Mouse (Mus musculus) intestine, postnatal 0 days (tissue): ENCODE data around the gene Jsrp1. TPM values are rescaled to one million over a fixed set of nuclear protein-coding genes. Genes with fewer than 3 reads are reported as not detected.

ENCODE experiments used
- ATAC-seq: fragments of 200-750 bp; cut with Nextera tagmentation; 2 replicates; pipeline ENCODE4 v1.8.0; 2017; ENCODE audit warnings: mild to moderate bottlenecking, moderate TSS enrichment, moderate library complexity
- H3K27ac ChIP-seq: fragments of 300-500 bp; sonication (generic); 2 replicates; pipeline ENCODE4 v1.5.1; 2014; ENCODE audit warnings: mild to moderate bottlenecking, low read depth, low read length, moderate library complexity
- H3K27me3 ChIP-seq: fragments of 300-500 bp; sonication (generic); replicated peaks from 2 replicates; pipeline ENCODE4 v1.6.1; 2014; ENCODE audit warnings: low read length, mixed read lengths; ENCODE audit not compliant: control insufficient read depth, insufficient read depth
- H3K36me3 ChIP-seq: fragments of 300-500 bp; sonication (generic); 2 replicates; pipeline ENCODE4 v1.6.1; 2014; ENCODE audit warnings: mild to moderate bottlenecking, moderate library complexity; ENCODE audit not compliant: control insufficient read depth, insufficient read depth
- H3K4me1 ChIP-seq: fragments of 300-500 bp; sonication (generic); replicated peaks from 2 replicates; pipeline ENCODE4 v1.6.1; 2014; ENCODE audit warnings: antibody characterized with exemption, low read length, mixed read lengths; ENCODE audit not compliant: control insufficient read depth, insufficient read depth
- H3K4me2 ChIP-seq: fragments of 300-500 bp; sonication (generic); replicated peaks from 2 replicates; pipeline ENCODE4 v1.6.1; 2014; ENCODE audit warnings: low read depth, mild to moderate bottlenecking, moderate library complexity
- H3K4me3 ChIP-seq: fragments of 300-500 bp; sonication (generic); 2 replicates; pipeline ENCODE4 v1.5.1; 2014; ENCODE audit warnings: low read depth, low read length
- H3K9ac ChIP-seq: fragments of 300-500 bp; sonication (generic); 2 replicates; pipeline ENCODE4 v1.6.1; 2014; ENCODE audit warnings: mild to moderate bottlenecking, low read depth, low read length
- H3K9me3 ChIP-seq: fragments of 300-500 bp; sonication (generic); 2 replicates; pipeline ENCODE4 v1.6.1; 2016; ENCODE audit warnings: mixed run types; ENCODE audit not compliant: control insufficient read depth
- CTCF ChIP-seq: sonication (generic); IDR thresholded peaks from 2 replicates; pipeline ENCODE4 v1.5.1; 2016; ENCODE audit warnings: low read depth, mild to moderate bottlenecking, control low read depth, antibody characterized with exemption, moderate library complexity
- WGBS: fragments of 180-500 bp; shearing (Covaris S2); extraction: QIAGEN DNeasy Blood & Tissue Kit; methylation state at CpG from one replicate; pipeline ENCODE4 v1.1.7; 2014; 5-methylcytosine and 5-hydroxymethylcytosine counted together
- microRNA counts: library from miRNA; unstranded; fragments of <30 nt; microRNA quantifications from one replicate; lab custom pipeline; 2016
- microRNA-seq: library from miRNA; unstranded; fragments of <30 nt; microRNA quantifications from one replicate; pipeline ENCODE4, GENCODE M21; 2016
- polyA plus RNA-seq: library from polyadenylated mRNA; unstranded; fragments of >200 nt; fragmentation: Nextera tagmentation; extraction: Ambion mirVana; gene quantifications from 2 replicates; pipeline ENCODE4 v1.2.1, GENCODE M21; 2015

The Jsrp1 gene
- polyA plus RNA-seq, 1 experiment from 2014 or later: 0.35 TPM

DNA sequence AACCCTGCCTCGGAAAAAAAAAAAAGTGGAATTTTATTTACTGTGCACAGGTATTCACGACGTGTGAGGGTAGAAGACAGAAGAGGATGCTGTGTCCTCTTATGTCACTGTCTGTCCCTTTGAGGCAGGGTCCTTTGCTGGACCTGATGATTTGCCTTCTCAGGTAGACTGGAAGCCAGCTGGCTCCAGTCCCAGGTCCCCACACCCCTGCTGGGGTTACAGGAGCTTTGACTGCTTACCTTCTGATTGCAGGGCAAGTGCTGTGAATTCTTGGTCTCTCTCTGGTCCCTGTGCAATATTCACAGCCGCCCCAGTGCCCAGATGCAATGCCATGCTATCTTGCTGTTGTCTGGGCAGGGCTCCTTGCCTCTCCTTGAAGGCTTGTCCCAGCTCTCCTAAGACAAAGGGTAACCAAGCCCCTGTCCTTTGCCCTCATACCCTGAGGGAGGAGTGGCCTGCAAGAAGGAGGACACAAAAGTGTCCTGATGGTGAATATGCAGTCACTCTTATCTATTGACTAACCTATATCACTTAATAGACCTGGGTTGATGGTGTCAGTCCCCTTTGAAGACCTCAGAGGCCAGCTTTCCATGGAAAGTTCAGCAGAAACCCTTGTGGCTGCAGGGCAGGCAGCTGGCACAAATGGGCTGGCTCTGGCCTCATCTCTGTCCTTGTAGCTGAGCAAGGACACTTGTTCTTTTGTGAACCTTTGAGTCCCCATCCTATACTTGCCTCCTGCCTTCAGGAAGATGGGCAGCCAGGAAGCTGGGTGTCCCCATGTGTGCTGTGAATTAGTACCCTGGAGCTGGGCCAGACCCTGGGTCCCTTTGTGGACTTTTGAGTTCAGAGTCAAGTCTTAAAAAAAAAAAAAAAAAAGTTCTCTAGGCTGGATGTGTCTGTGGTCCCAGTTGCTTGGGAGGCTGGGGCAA, 52.4 kb downstream of the Jsrp1 start:
- TF ChIP-seq CTCF: no peak
- Histone ChIP-seq H3K27ac (peak overlapping the region; percentile 23; the same call in 1 of the 2 replicates), H3K36me3 (peaks cover 15% of the 10 kb centered on the region; the same call in 1 of the 2 replicates), H3K4me1 (peaks cover 7% of the 10 kb centered on the region), H3K9me3 (no peaks in the 10 kb centered on the region), H3K4me3 (no peak overlapping the region), H3K27me3 (no peaks in the 10 kb centered on the region), H3K9ac (0 out of 2 replicates have a peak overlapping the region, but pooled peaks have one; percentile 18), H3K4me2 (peak overlapping the region; percentile 33)
- 46% methylated on average over 4 of the region's 4 CpGs for WGBS
- ATAC-seq: peak; percentile 34; the same call in 1 of the 2 replicates

DNA sequence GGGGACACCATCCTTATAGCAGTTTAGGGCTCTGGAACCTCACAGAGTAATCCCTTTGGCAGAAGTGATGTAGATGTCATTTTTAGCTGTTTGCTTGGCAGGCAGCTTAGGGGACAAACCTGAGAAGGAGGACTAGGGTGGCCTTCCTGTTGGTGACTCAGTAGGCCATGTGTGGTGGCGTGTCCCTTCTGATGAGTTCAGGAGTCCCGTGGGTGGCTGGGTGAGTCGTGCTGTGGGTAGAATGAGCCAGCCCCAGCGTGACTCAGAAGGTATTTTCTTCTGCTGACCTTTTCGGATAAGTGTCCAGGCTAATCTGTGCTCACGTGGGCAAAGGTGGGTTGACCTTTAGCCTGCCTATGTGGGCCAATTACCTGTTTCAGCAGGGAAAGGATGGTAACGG, 54.6 kb downstream of the Jsrp1 start:
- TF ChIP-seq CTCF: no peak
- whole genome bisulfite sequencing: 55% methylated on average over 7 of the region's 7 CpGs
- Histone ChIP-seq H3K4me3 (no peak overlapping the region), H3K4me1 (peaks cover 7% of the 10 kb centered on the region), H3K9me3 (no peaks in the 10 kb centered on the region), H3K9ac (no peak overlapping the region), H3K4me2 (no peak overlapping the region), H3K36me3 (0 out of 2 replicates have a peak, but pooled peaks cover under 1% of the 10 kb centered on the region), H3K27ac (peak overlapping the region; percentile 65; the same call in 1 of the 2 replicates), H3K27me3 (no peaks in the 10 kb centered on the region)
- peak; percentile 21; the same call in 1 of the 2 replicates for ATAC-seq

MicroRNA genes within 50 kb of the gene (microRNA counts, 519-probe panel; counts per million panel counts)
- microRNA mmu-miR-1982 (lab: Ali Mortazavi, UCI): not detected

Small RNA genes within 50 kb of the gene (microRNA-seq; reads per million reads assigned to microRNA genes)
- 4.3 reads per million, percentile 10 among the genes with 10 or more reads in this experiment for gene Mir1982

Other genes starting within 250 kb of the Jsrp1 start
- 4.8 and 5.3 TPM in 2 replicates for gene Klf16, start 236.2 kb downstream of the Jsrp1 start, polyA plus RNA-seq
- 116 and 117 TPM in 2 replicates for gene Abhd17a, start 223.2 kb downstream of the Jsrp1 start, polyA plus RNA-seq
- gene Scamp4, start 210.6 kb downstream of the Jsrp1 start, polyA plus RNA-seq: 86.5 and 88.5 TPM in 2 replicates
- 5.4 and 6.6 TPM in 2 replicates for gene Adat3, start 210.6 kb downstream of the Jsrp1 start, polyA plus RNA-seq
- gene Gm49322, start 207.5 kb downstream of the Jsrp1 start, polyA plus RNA-seq: 2.3 and 2.6 TPM in 2 replicates
- gene Csnk1g2, start 190.7 kb downstream of the Jsrp1 start, polyA plus RNA-seq: 97.5 and 99.2 TPM in 2 replicates
- 21.5 and 23.5 TPM in 2 replicates for gene Btbd2, start 156.4 kb downstream of the Jsrp1 start, polyA plus RNA-seq
- gene Mknk2, start 135.4 kb downstream of the Jsrp1 start, polyA plus RNA-seq: 38.4 and 38.6 TPM in 2 replicates
- 14.4 and 15.4 TPM in 2 replicates for gene Mob3a, start 111.5 kb downstream of the Jsrp1 start, polyA plus RNA-seq
- gene Izumo4, start 111.3 kb downstream of the Jsrp1 start, polyA plus RNA-seq: 12.2 and 14.4 TPM in 2 replicates
- 41.3 and 49.5 TPM in 2 replicates for gene Ap3d1, start 71.2 kb downstream of the Jsrp1 start, polyA plus RNA-seq
- gene Dot1l, start 58.3 kb downstream of the Jsrp1 start, polyA plus RNA-seq: 6.2 and 7.6 TPM in 2 replicates
- 35.5 and 39.0 TPM in 2 replicates for gene Sf3a2, start 15.3 kb downstream of the Jsrp1 start, polyA plus RNA-seq
- gene Plekhj1, start 14.9 kb downstream of the Jsrp1 start, polyA plus RNA-seq: 60.9 and 61.8 TPM in 2 replicates
- not detected in 2 replicates for gene Amh, start 8.3 kb downstream of the Jsrp1 start, polyA plus RNA-seq
- 1,008 and 1,019 TPM in 2 replicates for gene Oaz1, start 13.2 kb upstream of the Jsrp1 start, polyA plus RNA-seq
- gene Lingo3, start 30.5 kb upstream of the Jsrp1 start, polyA plus RNA-seq: 0.04 TPM in 1 of 2 replicates, not detected in the other
- 129 and 130 TPM in 2 replicates for gene Lsm7, start 41.7 kb upstream of the Jsrp1 start, polyA plus RNA-seq
- gene Sppl2b, start 41.8 kb upstream of the Jsrp1 start, polyA plus RNA-seq: 12.9 and 13.4 TPM in 2 replicates
- gene Tmprss9, start 58.4 kb upstream of the Jsrp1 start, polyA plus RNA-seq: not detected in 2 replicates
- gene Timm13, start 87.5 kb upstream of the Jsrp1 start, polyA plus RNA-seq: 358 and 367 TPM in 2 replicates
- 12.5 and 12.9 TPM in 2 replicates for gene Lmnb2, start 104.7 kb upstream of the Jsrp1 start, polyA plus RNA-seq
- 19.9 and 20.1 TPM in 2 replicates for gene Gadd45b, start 116.6 kb upstream of the Jsrp1 start, polyA plus RNA-seq
- gene Gng7, start 201.4 kb upstream of the Jsrp1 start, polyA plus RNA-seq: 0.81 and 1.2 TPM in 2 replicates
- 0.43 and 0.91 TPM in 2 replicates for gene Diras1, start 212.2 kb upstream of the Jsrp1 start, polyA plus RNA-seq
- 10.5 and 11.1 TPM in 2 replicates for gene Slc39a3, start 223.9 kb upstream of the Jsrp1 start, polyA plus RNA-seq
- gene Sgta, start 246.7 kb upstream of the Jsrp1 start, polyA plus RNA-seq: 119 and 124 TPM in 2 replicates